Mouse (Mus musculus): ENCODE results near the gene Zfp683. TPM values are rescaled to one million over a fixed set of nuclear protein-coding genes. Genes with fewer than 3 reads are reported as not detected.

Gene Zfp683
- total RNA-seq (2021), result not detected
- long read RNA-seq, experiment 1, result 0 reads
- long read RNA-seq, experiment 2, result 0 reads

- DNase-seq, result no peak
Measured at GRCm38 (mm10) chr4:134053538-134053937, at the start of gene Zfp683. Zfp683 (plus strand) TSS chr4:134053838.

- no peak for DNase-seq
Measured at GRCm38 (mm10) chr4:134005581-134006358, 47.9 kb upstream of the Zfp683 start.

GRCm38 (mm10) chr4:134006845-134007244 lies 46.8 kb upstream of the Zfp683 start:
- DNase-seq, result no peak

- no peak for DNase-seq
Measured at GRCm38 (mm10) chr4:134009709-134010108, 43.9 kb upstream of the Zfp683 start.

- DNase-seq, result no peak
Measured at GRCm38 (mm10) chr4:134011450-134012414, 41.9 kb upstream of the Zfp683 start.

- DNase-seq, result peak; percentile 32
Measured at GRCm38 (mm10) chr4:134012858-134013528, 40.6 kb upstream of the Zfp683 start.

- DNase-seq, result no peak
Measured at GRCm38 (mm10) chr4:134016208-134016607, 37.4 kb upstream of the Zfp683 start.

- no peak for DNase-seq
Measured at GRCm38 (mm10) chr4:134016767-134017166, 36.9 kb upstream of the Zfp683 start.

GRCm38 (mm10) chr4:134017201-134017865 lies 36.3 kb upstream of the Zfp683 start:
- DNase-seq, result no peak

GRCm38 (mm10) chr4:134018038-134018778 lies 35.4 kb upstream of the Zfp683 start:
- no peak for DNase-seq

- no peak for DNase-seq
Measured at GRCm38 (mm10) chr4:134018779-134019145, 34.9 kb upstream of the Zfp683 start, which contains the start of gene Lin28a. Lin28a (minus strand) TSS chr4:134018841.

GRCm38 (mm10) chr4:134019210-134019609 lies 34.4 kb upstream of the Zfp683 start:
- no peak for DNase-seq

GRCm38 (mm10) chr4:134019641-134020351 lies 33.8 kb upstream of the Zfp683 start:
- no peak for DNase-seq

GRCm38 (mm10) chr4:134020621-134021020 lies 33.0 kb upstream of the Zfp683 start:
- DNase-seq, result peak; percentile 71

GRCm38 (mm10) chr4:134025802-134026201 lies 27.8 kb upstream of the Zfp683 start:
- no peak for DNase-seq

- DNase-seq, result peak; percentile 84
Measured at GRCm38 (mm10) chr4:134035953-134036352, 17.7 kb upstream of the Zfp683 start.

- peak; percentile 56 for DNase-seq
Measured at GRCm38 (mm10) chr4:134041317-134042123, 12.1 kb upstream of the Zfp683 start.

- no peak for DNase-seq
Measured at GRCm38 (mm10) chr4:134043041-134043440, 10.6 kb upstream of the Zfp683 start.

GRCm38 (mm10) chr4:134047648-134048047 lies 6.0 kb upstream of the Zfp683 start:
- DNase-seq, result no peak
